Mouse (Mus musculus) embryonic fibroblast, embryonic 13.5 days (primary cell): ENCODE data around the gene Gzf1.

ENCODE experiments used
- CTCF ChIP-seq: IDR thresholded peaks from 2 replicates; pipeline ENCODE4 v1.5.1; 2011; ENCODE audit warnings: mild to moderate bottlenecking, control low read depth, low read length, moderate library complexity, borderline replicate concordance; ENCODE audit not compliant: insufficient read depth
- POLR2A ChIP-seq: IDR thresholded peaks from 2 replicates; pipeline ENCODE4 v1.6.1; 2011; ENCODE audit warnings: low read depth, mild to moderate bottlenecking, control low read depth, low read length, moderate library complexity

DNA sequence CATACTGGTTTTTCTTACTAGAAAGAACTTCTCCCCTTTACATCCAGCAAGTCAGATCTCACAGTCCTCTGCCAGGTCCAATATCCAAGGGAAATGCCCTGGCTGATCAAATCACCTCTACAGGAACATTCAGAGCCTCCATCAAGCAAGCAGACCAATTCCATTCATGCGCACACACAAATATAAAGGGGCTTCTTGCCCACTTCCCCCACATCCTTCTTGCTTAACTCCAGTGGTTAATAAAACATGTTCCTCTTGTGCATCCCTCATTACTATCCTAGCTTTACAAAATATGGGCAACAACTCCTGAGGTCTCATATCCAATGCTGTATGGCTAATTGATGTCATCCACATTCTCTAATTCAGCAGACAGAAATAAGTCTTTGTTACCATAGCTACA, 17.4 kb upstream of the Gzf1 start:
- TF ChIP-seq POLR2A (no peak), CTCF (no peak)
